Mouse (Mus musculus) brain, embryonic 14.5 days (tissue): ENCODE results near the gene Fetub.

Source experiments
- CTCF ChIP-seq: fragments of 200-500 bp; IDR thresholded peaks from 2 replicates; pipeline ENCODE4 v1.5.1; 2012; ENCODE audit warnings: inconsistent platforms, mild to moderate bottlenecking, moderate library complexity, borderline replicate concordance; ENCODE audit not compliant: insufficient read depth, insufficient read length; ENCODE audit errors: extremely low read depth
- POLR2A ChIP-seq: fragments of 200-500 bp; IDR thresholded peaks from 2 replicates; pipeline ENCODE4 v1.6.1; 2012; ENCODE audit warnings: mild to moderate bottlenecking, inconsistent platforms, borderline replicate concordance; ENCODE audit not compliant: poor library complexity, insufficient read depth, insufficient read length, severe bottlenecking; ENCODE audit errors: extremely low read depth

DNA sequence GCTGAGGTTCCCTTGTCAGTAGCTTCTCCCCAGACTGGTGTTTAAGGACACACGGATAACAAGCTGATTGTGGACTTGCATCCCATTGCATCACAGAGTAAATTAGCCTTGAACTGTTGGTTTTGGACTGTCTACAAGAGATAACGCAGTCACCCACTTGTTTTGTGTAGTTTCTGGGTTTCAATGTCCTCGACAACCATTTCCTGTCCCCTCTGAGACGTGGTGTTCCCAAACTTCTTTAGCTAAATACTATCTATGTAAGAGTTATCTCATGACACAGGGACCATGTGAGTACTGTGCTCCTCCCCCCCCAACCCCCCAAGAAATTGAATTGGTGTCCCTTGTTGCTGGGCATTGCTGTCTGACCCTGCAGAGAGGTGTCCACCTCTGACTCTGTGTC, 36.6 kb upstream of the Fetub start:
- TF ChIP-seq CTCF (no peak), POLR2A (no peak)
